Mouse (Mus musculus): ENCODE measurements around the gene Zfp422. TPM values are rescaled to one million over a fixed set of nuclear protein-coding genes. Genes with fewer than 3 reads are reported as not detected.

Zfp422 gene
- total RNA-seq, 1 experiment from 2014 or later = 23.9 TPM

Small RNAs within 50 kb of the gene (microRNA-seq; reads per million reads assigned to microRNA genes)
- gene Mir7043 = 0 reads per million in 2 experiments

Other genes with a start within 250 kb of the Zfp422 start
- 1.5 and 2.7 TPM in 2 replicates for gene Alox5, start 167.8 kb downstream of the Zfp422 start, total RNA-seq (2021)
- gene Olfr211, start 139.9 kb downstream of the Zfp422 start, total RNA-seq (2021) = not detected in 2 replicates
- not detected in 2 replicates for gene Olfr212, start 122.5 kb downstream of the Zfp422 start, total RNA-seq (2021)
- gene Olfr213, start 90.5 kb downstream of the Zfp422 start, total RNA-seq (2021) = not detected in 2 replicates
- gene Gm5580, start 77.9 kb downstream of the Zfp422 start, total RNA-seq (2021) = 2.7 and 4.7 TPM in 2 replicates
- not detected in 2 replicates for gene Olfr214, start 74.8 kb downstream of the Zfp422 start, total RNA-seq (2021)
- gene Olfr215, start 44.8 kb downstream of the Zfp422 start, total RNA-seq (2021) = not detected in 2 replicates
- gene Depp1, start 21.6 kb upstream of the Zfp422 start, total RNA-seq (2021) = 67.4 and 88.3 TPM in 2 replicates
- 5.7 and 11.8 TPM in 2 replicates for gene Rassf4, start 45.0 kb upstream of the Zfp422 start, total RNA-seq (2021)
- gene Tmem72, start 87.9 kb upstream of the Zfp422 start, total RNA-seq (2021) = 0.04 and 0.08 TPM in 2 replicates